8 mouse cellular contexts compared by ENCODE assay signal in genomic region chr1:74542451-74542961, GRCm38 (mm10). TPM values are rescaled to one million over a fixed set of nuclear protein-coding genes. Genes with fewer than 3 reads are reported as not detected.
DNase-seq lines count a peak whose midpoint lies in the region; ATAC-seq and TF ChIP-seq lines count a peak whose summit lies in the region.

Gene Plcd4, plus strand, starts transcription at chr1:74542888.

- no peak for TF ChIP-seq POLR2A in brain, embryonic 14.5 days (IDR thresholded peaks at IDR 0.05; ENCODE audit: borderline replicate concordance, extremely low read depth, insufficient read depth, insufficient read length, poor library complexity, severe bottlenecking)
- TF ChIP-seq POLR2A in kidney, adult 2 months (IDR thresholded peaks at IDR 0.05; ENCODE audit: low read depth, low read length), result no peak

- H3K27ac ChIP-seq in forebrain, embryonic 12.5 days, result no peak within 1 kb of the TSS
- H3K27ac ChIP-seq in kidney, adult 2 months (ENCODE audit: insufficient read depth, low read depth, low read length), result no peak within 1 kb of the TSS

- TF ChIP-seq CTCF in brain, embryonic 14.5 days (IDR thresholded peaks at IDR 0.05; ENCODE audit: borderline replicate concordance, extremely low read depth, insufficient read depth, insufficient read length), result no peak
- TF ChIP-seq CTCF in kidney, adult 2 months (conservative IDR thresholded peaks at IDR 0.05; ENCODE audit: insufficient read depth, insufficient read length, low read depth, low read length), result no peak

- ATAC-seq in forebrain, embryonic 12.5 days (ENCODE audit: low FRiP score), result 0 out of 2 replicates have a peak, but pooled peaks have one; percentile 20

- H3K27me3 ChIP-seq in forebrain, embryonic 12.5 days, result no peaks in the 10 kb centered on the region
- no peaks in the 10 kb centered on the region for H3K27me3 ChIP-seq in kidney, adult 2 months (replicated peaks; ENCODE audit: control insufficient read depth, insufficient read depth, low read length)

- no peak within 1 kb of the TSS; the same call in 1 of the 2 replicates for H3K4me3 ChIP-seq in forebrain, embryonic 12.5 days (replicated peaks)
- H3K4me3 ChIP-seq in kidney, adult 2 months (ENCODE audit: insufficient read depth, low read depth, low read length), result peak within 1 kb of the TSS; percentile 25

- peak within 1 kb of the TSS; percentile 36 for H3K4me2 ChIP-seq in forebrain, embryonic 12.5 days

- H3K36me3 ChIP-seq in forebrain, embryonic 12.5 days (replicated peaks), result no peaks in the 10 kb centered on the region
- no peaks in the 10 kb centered on the region for H3K36me3 ChIP-seq in kidney, adult 2 months (ENCODE audit: control insufficient read depth, insufficient read depth, low read length)

- H3K4me1 ChIP-seq in forebrain, embryonic 12.5 days, result peaks cover 17% of the 10 kb centered on the region
- H3K4me1 ChIP-seq in kidney, adult 2 months (ENCODE audit: control insufficient read depth, insufficient read depth, low read length), result no peaks in the 10 kb centered on the region

- no peaks in the 10 kb centered on the region for H3K9me3 ChIP-seq in forebrain, embryonic 12.5 days

- intact Hi-C loops in left cerebral cortex, postnatal 25 days (cut with DNase I), result no loop called here

- DNase-seq in 3T3-L1 (ENCODE audit: low read depth, low spot score), result peak; percentile 52
- peak; percentile 72 for DNase-seq in brain, embryonic 14.5 days (ENCODE audit: low read depth)
- DNase-seq in kidney, adult 2 months, result peak; percentile 56
- peak; percentile 17 to 39 for DNase-seq in left cerebral cortex, postnatal 25 days (ENCODE audit: low spot score in 2 of 2)
- peak; percentile 77 for DNase-seq in retina, postnatal 1 day
- DNase-seq in urinary bladder, adult 18-20 months (ENCODE audit: low spot score in 2 of 2), result no peak
- no peak for DNase-seq in ovary, adult 18-20 months (ENCODE audit: low spot score)

- 0 out of 2 replicates have a peak within 1 kb of the TSS, but pooled peaks have one; percentile 40 for H3K9ac ChIP-seq in forebrain, embryonic 12.5 days

- 3% methylated on average over 6 of the region's 6 CpGs for WGBS in forebrain, embryonic 12.5 days
- 7% methylated on average over 6 of the region's 6 CpGs for WGBS in kidney, adult 2 months

RNA-seq across cellular contexts. Expression of gene Plcd4, which starts in this region (rescaled TPM):
- polyA plus RNA-seq in brain, embryonic 14.5 days (2012; rRNA removed), result 3.2 and 3.8 TPM in 2 replicates
- 0.98 and 1.1 TPM in 2 replicates for polyA plus RNA-seq in forebrain, embryonic 12.5 days (2016; fragmentation: Nextera tagmentation; extraction: Ambion mirVana)
- polyA plus RNA-seq in kidney, adult 2 months (2012; rRNA removed), result 1.0 and 1.4 TPM in 2 replicates
- 10 to 100 TPM; 11.3 to 13.3 TPM for total RNA-seq in left cerebral cortex, postnatal 25 days (2021)

Comparison
In these comparisons a context has a peak if more than half of its experiments do, and no peak if none do; other contexts are left out.
1. DNase-seq: peak in 3T3-L1 (single experiment), brain, embryonic 14.5 days (single experiment), kidney, adult 2 months (single experiment), left cerebral cortex, postnatal 25 days (2 of 2) and retina, postnatal 1 day (single experiment); none in urinary bladder, adult 18-20 months (0 of 2) and ovary, adult 18-20 months (single experiment).